Mouse (Mus musculus) hindbrain, embryonic 13.5 days (tissue): ENCODE results near the gene Secisbp2l. TPM values are rescaled to one million over a fixed set of nuclear protein-coding genes. Genes with fewer than 3 reads are reported as not detected.

Source experiments
- ATAC-seq: fragments of 200-750 bp; cut with Nextera tagmentation; 2 replicates; pipeline ENCODE4 v1.8.0; 2017; ENCODE audit warnings: moderate TSS enrichment; ENCODE audit not compliant: low FRiP score
- H3K27ac ChIP-seq: fragments of 300-500 bp; sonication (generic); 2 replicates; pipeline ENCODE4 v1.5.1; 2015; ENCODE audit warnings: inconsistent platforms, mild to moderate bottlenecking, moderate library complexity
- H3K27me3 ChIP-seq: fragments of 300-500 bp; sonication (generic); 2 replicates; pipeline ENCODE4 v1.6.1; 2015; ENCODE audit warnings: mild to moderate bottlenecking, inconsistent platforms
- H3K36me3 ChIP-seq: fragments of 300-500 bp; sonication (generic); 2 replicates; pipeline ENCODE4 v1.6.1; 2015; ENCODE audit warnings: mild to moderate bottlenecking, inconsistent platforms
- H3K4me1 ChIP-seq: fragments of 300-500 bp; sonication (generic); replicated peaks from 2 replicates; pipeline ENCODE4 v1.6.1; 2015; ENCODE audit warnings: inconsistent platforms
- H3K4me2 ChIP-seq: fragments of 300-500 bp; sonication (generic); 2 replicates; pipeline ENCODE4 v1.6.1; 2015; ENCODE audit warnings: inconsistent platforms, mild to moderate bottlenecking, moderate library complexity
- H3K4me3 ChIP-seq: fragments of 300-500 bp; sonication (generic); 2 replicates; pipeline ENCODE4 v1.5.1; 2015; ENCODE audit warnings: mild to moderate bottlenecking, inconsistent platforms
- H3K9ac ChIP-seq: fragments of 300-500 bp; sonication (generic); 2 replicates; pipeline ENCODE4 v1.6.1; 2015; ENCODE audit warnings: mild to moderate bottlenecking, inconsistent platforms
- H3K9me3 ChIP-seq: fragments of 300-500 bp; sonication (generic); 2 replicates; pipeline ENCODE4 v1.6.1; 2016; ENCODE audit warnings: inconsistent platforms
- WGBS: fragments of 180-500 bp; shearing (Covaris S2); methylation state at CpG from one replicate; pipeline ENCODE4 v1.1.7; 2015; 5-methylcytosine and 5-hydroxymethylcytosine counted together
- polyA plus RNA-seq: library from polyadenylated mRNA; unstranded; fragments of >200 nt; fragmentation: Nextera tagmentation; extraction: Ambion mirVana; gene quantifications from 2 replicates; pipeline ENCODE4 v1.2.1, GENCODE M21; 2015

Secisbp2l gene
- polyA plus RNA-seq, 1 experiment from 2014 or later = 29.3 TPM

DNA sequence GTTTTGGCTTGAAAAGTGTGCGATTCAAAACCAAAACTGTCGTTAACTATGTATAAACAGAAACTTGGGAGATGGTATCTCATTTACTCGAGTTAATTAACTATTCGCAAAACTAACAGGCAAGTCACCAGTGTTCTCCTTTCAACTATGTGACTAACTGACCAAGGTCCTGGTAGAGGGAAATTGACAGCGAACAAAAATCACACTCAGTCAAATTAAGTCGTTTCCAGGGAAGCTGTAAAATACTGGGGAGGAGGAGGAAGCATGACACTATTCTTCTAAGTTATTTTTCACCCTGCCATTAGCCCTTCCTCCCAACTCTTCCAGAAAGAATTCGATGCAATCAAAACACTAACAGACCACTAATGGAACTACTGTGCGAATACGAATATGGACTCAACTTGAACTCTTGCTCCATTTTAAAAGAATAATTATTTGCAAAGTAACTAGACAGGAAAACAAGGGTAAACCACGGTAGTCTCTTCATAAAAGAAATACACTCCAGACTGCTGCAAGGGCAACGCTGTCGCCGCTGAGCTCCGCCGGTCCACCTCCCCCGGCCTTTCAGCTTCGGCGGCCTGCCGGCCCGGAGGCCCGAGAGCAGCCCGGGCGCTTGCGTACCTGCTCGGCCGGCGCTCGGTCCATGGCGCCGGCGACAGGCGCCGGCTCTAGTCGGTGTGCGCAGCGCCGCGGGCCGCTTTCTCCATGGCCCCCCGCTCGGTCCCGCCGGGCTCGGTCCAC, 522 bp downstream of the Secisbp2l start:
- Histone ChIP-seq H3K4me3 (peak overlapping the region; percentile 79), H3K4me2 (peak overlapping the region; percentile 67), H3K9ac (peak overlapping the region; percentile 91), H3K27ac (peak overlapping the region; percentile 88), H3K36me3 (no peaks in the 10 kb centered on the region), H3K9me3 (no peaks in the 10 kb centered on the region), H3K27me3 (0 out of 2 replicates have a peak, but pooled peaks cover 4% of the 10 kb centered on the region), H3K4me1 (peaks cover 37% of the 10 kb centered on the region)
- ATAC-seq = peak; percentile 33
- WGBS = 4% methylated on average over 44 of the region's 44 CpGs

DNA sequence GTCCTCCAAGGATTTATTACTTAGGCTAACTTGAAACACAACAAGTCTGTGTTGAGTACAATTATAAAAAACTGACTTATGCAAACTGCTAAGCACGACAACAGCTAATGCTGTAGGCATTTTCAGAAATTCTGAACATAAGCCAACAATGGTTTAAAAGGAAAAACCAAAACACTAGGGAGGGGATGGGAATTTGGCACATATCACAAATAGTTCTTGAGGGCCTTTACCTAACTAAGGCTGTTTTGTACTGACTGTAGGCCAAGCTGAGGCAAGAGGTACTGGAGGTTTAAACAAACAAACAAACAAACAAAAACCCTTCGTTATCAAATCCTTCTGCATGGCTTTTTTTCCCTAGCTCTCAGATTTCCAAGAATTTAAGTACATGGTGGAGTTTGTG, 1.7 kb downstream of the Secisbp2l start:
- peaks cover 37% of the 10 kb centered on the region for H3K4me1 ChIP-seq
- no peaks in the 10 kb centered on the region for H3K9me3 ChIP-seq
- no peaks in the 10 kb centered on the region for H3K36me3 ChIP-seq
- no peak for ATAC-seq
- WGBS = 83% methylated on average over 2 of the region's 2 CpGs
- H3K27ac ChIP-seq = no peak overlapping the region
- H3K27me3 ChIP-seq = 0 out of 2 replicates have a peak, but pooled peaks cover 2% of the 10 kb centered on the region
- peak overlapping the region; percentile 79 for H3K4me3 ChIP-seq
- H3K4me2 ChIP-seq = peak overlapping the region; percentile 67
- H3K9ac ChIP-seq = peak overlapping the region; percentile 91

DNA sequence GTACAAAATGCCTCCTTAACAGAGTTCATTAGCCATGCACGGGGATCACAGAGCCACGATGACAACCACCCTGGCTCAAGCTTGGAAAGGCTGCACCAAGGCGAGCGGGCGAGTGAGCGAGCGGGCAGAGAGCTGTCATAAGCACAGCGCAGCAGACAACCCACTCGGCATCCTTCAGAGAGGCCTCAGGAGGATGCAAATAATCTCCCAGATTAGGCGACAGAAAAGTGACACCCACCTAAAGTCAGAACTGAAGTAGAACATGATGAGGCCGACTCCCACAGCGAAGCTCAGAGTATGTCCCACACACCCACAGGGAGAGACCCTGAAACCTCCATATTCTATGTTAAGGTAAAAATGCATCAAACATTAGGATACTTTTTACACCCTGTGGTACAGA, 4.3 kb downstream of the Secisbp2l start:
- WGBS = 90% methylated on average over 12 of the region's 12 CpGs
- H3K9ac ChIP-seq = no peak overlapping the region
- ATAC-seq = no peak
- H3K4me3 ChIP-seq = no peak overlapping the region
- no peaks in the 10 kb centered on the region for H3K27me3 ChIP-seq
- H3K4me1 ChIP-seq = peaks cover 37% of the 10 kb centered on the region
- no peak overlapping the region for H3K27ac ChIP-seq
- H3K4me2 ChIP-seq = no peak overlapping the region
- H3K36me3 ChIP-seq = peaks cover 13% of the 10 kb centered on the region
- H3K9me3 ChIP-seq = no peaks in the 10 kb centered on the region

DNA sequence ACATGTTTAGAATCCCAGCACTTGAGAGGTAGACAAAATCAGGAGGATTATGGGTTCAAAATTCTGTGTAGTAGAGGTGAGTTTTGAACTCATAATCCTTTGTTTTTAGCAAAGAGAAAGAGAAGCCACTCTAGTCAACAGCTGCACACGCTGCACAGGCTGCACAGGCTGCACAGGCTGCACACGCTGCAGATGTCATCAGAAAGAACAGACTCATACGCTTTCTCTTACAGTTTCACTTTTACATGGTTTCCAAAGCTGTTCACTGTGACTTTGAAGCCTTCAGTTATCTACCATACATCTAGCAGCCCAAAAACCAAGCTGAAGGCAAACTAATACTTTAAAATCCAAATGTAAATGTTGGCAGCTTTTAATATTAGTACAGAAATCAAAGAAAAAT, 5.7 kb downstream of the Secisbp2l start:
- Histone ChIP-seq H3K4me3 (no peak overlapping the region), H3K4me2 (no peak overlapping the region), H3K4me1 (peaks cover 32% of the 10 kb centered on the region), H3K9ac (no peak overlapping the region), H3K27ac (no peak overlapping the region), H3K27me3 (no peaks in the 10 kb centered on the region), H3K36me3 (peaks cover 20% of the 10 kb centered on the region), H3K9me3 (no peaks in the 10 kb centered on the region)
- ATAC-seq = no peak
- WGBS = 95% methylated on average over 3 of the region's 3 CpGs

DNA sequence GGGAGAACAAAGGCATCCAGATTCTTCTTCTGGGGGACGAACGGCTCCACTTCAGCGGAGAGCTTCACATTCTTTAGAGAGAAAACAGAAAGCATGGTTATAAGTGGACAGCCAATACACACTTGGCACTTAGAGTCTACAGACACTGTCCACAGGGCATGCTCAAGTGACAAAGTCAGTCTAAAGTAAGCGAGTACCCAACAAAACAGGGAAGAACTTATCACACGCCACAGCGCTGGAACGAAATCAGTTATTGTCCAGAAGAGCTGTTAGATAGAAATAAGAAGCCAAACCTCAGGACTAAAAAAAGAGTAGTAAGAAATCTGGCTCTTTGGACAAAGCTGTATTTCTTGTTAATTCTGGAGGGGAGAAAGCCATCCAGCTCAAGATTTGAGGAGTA, 7.0 kb downstream of the Secisbp2l start:
- no peak for ATAC-seq

DNA sequence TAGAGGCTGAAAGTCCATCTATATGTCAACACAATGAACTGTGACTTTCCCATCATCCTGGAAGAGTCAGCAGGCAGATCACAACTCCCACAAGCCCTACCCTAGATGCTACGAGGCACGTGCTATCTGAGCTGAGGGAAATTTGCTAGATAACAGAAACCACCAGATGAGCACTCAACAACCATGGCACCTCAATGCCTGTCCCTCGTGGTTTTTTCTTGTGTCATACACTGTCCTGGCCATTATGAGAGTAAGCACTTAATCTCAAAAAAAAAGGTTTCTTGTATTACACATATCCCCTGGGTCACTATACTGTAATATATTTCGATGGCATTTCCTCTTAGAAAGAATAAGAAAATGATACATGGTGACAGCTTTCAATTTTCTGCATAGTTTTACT, 7.8 kb downstream of the Secisbp2l start:
- Histone ChIP-seq H3K4me2 (no peak overlapping the region), H3K4me1 (peaks cover 10% of the 10 kb centered on the region), H3K27me3 (no peaks in the 10 kb centered on the region), H3K4me3 (no peak overlapping the region), H3K27ac (no peak overlapping the region), H3K9ac (no peak overlapping the region), H3K36me3 (peaks cover 36% of the 10 kb centered on the region), H3K9me3 (no peaks in the 10 kb centered on the region)
- 89% methylated on average over 4 of the region's 4 CpGs for WGBS
- ATAC-seq = no peak

More for the DNA sequence above, 7.0 kb downstream of the Secisbp2l start:
- H3K9me3 ChIP-seq = no peaks in the 10 kb centered on the region
- H3K4me2 ChIP-seq = no peak overlapping the region
- WGBS = 89% methylated on average over 7 of the region's 7 CpGs
- no peak overlapping the region for H3K9ac ChIP-seq
- peaks cover 18% of the 10 kb centered on the region for H3K4me1 ChIP-seq
- peaks cover 28% of the 10 kb centered on the region for H3K36me3 ChIP-seq
- H3K4me3 ChIP-seq = no peak overlapping the region
- H3K27me3 ChIP-seq = no peaks in the 10 kb centered on the region
- H3K27ac ChIP-seq = no peak overlapping the region

DNA sequence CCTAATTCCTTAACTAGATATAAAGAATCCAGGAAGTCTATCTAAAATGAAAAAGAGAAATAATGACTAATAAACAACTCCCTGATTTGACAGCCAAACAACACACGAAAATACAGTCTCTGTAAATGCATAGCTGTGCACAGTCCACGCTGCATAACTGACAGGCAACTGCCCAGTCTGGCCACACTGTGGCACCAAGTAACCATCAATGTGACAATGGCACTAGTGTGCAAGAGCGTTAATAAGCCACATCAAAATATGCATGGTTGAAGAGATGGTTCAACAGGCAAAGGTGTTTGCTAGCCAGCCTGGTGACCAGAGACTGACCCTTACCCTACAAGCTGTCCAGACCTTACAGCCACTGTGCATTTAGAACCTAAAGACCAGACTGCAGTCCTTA, 17.6 kb downstream of the Secisbp2l start:
- no peak overlapping the region for H3K9ac ChIP-seq
- no peak for ATAC-seq
- 91% methylated on average over 3 of the region's 3 CpGs for WGBS
- no peak overlapping the region for H3K27ac ChIP-seq
- no peak overlapping the region for H3K4me3 ChIP-seq
- no peaks in the 10 kb centered on the region for H3K9me3 ChIP-seq
- H3K4me1 ChIP-seq = no peaks in the 10 kb centered on the region
- H3K36me3 ChIP-seq = peaks cover 83% of the 10 kb centered on the region
- no peaks in the 10 kb centered on the region for H3K27me3 ChIP-seq
- no peak overlapping the region for H3K4me2 ChIP-seq

GRCm38 (mm10) chr2:125764531-125764930, 18.1 kb downstream of the Secisbp2l start:
- Histone ChIP-seq H3K9ac (no peak overlapping the region), H3K4me1 (no peaks in the 10 kb centered on the region), H3K27me3 (no peaks in the 10 kb centered on the region), H3K27ac (no peak overlapping the region), H3K36me3 (peaks cover 82% of the 10 kb centered on the region), H3K9me3 (no peaks in the 10 kb centered on the region), H3K4me2 (no peak overlapping the region), H3K4me3 (no peak overlapping the region)
- 95% methylated on average over 5 of the region's 5 CpGs for WGBS
- ATAC-seq = no peak

DNA sequence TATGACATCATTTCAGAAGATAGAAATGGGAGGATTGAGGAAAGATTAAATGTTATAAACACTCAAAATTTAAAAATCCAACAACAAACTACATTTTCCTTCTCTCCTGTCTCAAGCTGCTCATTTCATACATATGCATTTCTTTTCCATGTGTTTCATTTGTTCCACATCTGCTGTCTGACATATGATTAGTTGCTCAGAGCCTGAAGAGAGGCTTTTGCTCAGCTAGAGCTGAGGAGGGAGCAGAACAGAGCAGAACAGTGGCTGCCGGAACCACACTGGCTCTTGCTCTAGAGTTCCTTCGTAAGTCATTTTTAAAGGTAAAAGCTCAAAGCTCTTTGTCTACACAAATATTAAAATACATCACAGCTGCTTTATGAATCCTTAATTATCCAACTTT, 33.3 kb downstream of the Secisbp2l start:
- no peaks in the 10 kb centered on the region for H3K9me3 ChIP-seq
- ATAC-seq = no peak
- H3K36me3 ChIP-seq = peaks cover 85% of the 10 kb centered on the region
- H3K4me2 ChIP-seq = no peak overlapping the region
- H3K9ac ChIP-seq = no peak overlapping the region
- H3K27ac ChIP-seq = no peak overlapping the region
- no peak overlapping the region for H3K4me3 ChIP-seq
- WGBS = 84% methylated on average over 2 of the region's 2 CpGs
- H3K4me1 ChIP-seq = no peaks in the 10 kb centered on the region
- no peaks in the 10 kb centered on the region for H3K27me3 ChIP-seq

DNA sequence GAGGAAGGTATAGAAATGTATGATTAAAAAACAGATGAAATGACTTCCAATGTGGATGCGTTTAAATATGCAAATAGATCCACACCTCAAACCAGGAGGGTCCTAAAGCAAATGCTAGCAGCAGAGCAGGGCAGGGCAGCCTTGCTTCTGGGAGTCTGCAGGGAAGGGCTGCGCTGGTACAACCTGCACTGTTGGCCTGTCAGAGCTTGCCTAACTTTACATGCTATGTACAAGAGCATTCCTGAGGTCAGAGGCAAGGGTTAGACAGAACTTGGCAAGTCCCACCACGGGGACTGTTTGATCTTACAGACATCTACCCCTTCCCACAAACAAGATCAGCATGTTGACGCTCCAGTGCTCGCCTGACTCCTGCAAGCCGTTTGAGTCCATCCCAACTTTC, 43.3 kb downstream of the Secisbp2l start:
- no peaks in the 10 kb centered on the region for H3K27me3 ChIP-seq
- no peak overlapping the region for H3K4me3 ChIP-seq
- ATAC-seq = no peak
- H3K9ac ChIP-seq = no peak overlapping the region
- no peaks in the 10 kb centered on the region for H3K4me1 ChIP-seq
- H3K9me3 ChIP-seq = no peaks in the 10 kb centered on the region
- 89% methylated on average over 6 of the region's 6 CpGs for WGBS
- H3K27ac ChIP-seq = no peak overlapping the region
- peaks cover 57% of the 10 kb centered on the region for H3K36me3 ChIP-seq
- no peak overlapping the region for H3K4me2 ChIP-seq

- Histone ChIP-seq H3K9ac (no peak overlapping the region), H3K9me3 (no peaks in the 10 kb centered on the region), H3K27ac (no peak overlapping the region), H3K36me3 (peaks cover 51% of the 10 kb centered on the region), H3K4me1 (no peaks in the 10 kb centered on the region), H3K4me3 (no peak overlapping the region), H3K4me2 (no peak overlapping the region), H3K27me3 (no peaks in the 10 kb centered on the region)
- ATAC-seq = no peak
- WGBS = 74% methylated on average over 5 of the region's 5 CpGs
Observed at GRCm38 (mm10) chr2:125738718-125739117, 44.0 kb downstream of the Secisbp2l start.

GRCm38 (mm10) chr2:125736025-125736343, 46.7 kb downstream of the Secisbp2l start:
- Histone ChIP-seq H3K36me3 (peaks cover 26% of the 10 kb centered on the region), H3K9ac (no peak overlapping the region), H3K27ac (no peak overlapping the region), H3K4me3 (no peak overlapping the region), H3K27me3 (no peaks in the 10 kb centered on the region), H3K9me3 (no peaks in the 10 kb centered on the region), H3K4me1 (peaks cover 9% of the 10 kb centered on the region), H3K4me2 (no peak overlapping the region)
- ATAC-seq = no peak

GRCm38 (mm10) chr2:125735333-125736024, 47.2 kb downstream of the Secisbp2l start:
- H3K27me3 ChIP-seq = no peaks in the 10 kb centered on the region
- ATAC-seq = no peak
- H3K4me3 ChIP-seq = no peak overlapping the region
- no peaks in the 10 kb centered on the region for H3K9me3 ChIP-seq
- no peak overlapping the region for H3K27ac ChIP-seq
- peaks cover 9% of the 10 kb centered on the region for H3K4me1 ChIP-seq
- no peak overlapping the region for H3K4me2 ChIP-seq
- no peak overlapping the region for H3K9ac ChIP-seq
- WGBS = 77% methylated on average over 2 of the region's 2 CpGs
- peaks cover 22% of the 10 kb centered on the region for H3K36me3 ChIP-seq
